Mouse (Mus musculus) left cerebral cortex, postnatal 36 days (tissue): ENCODE measurements around the gene Terb2. TPM values are rescaled to one million over a fixed set of nuclear protein-coding genes. Genes with fewer than 3 reads are reported as not detected.

Experiments
- DNase-seq, 2 experiments: peaks; one replicate each; pipeline ENCODE4 v3.0.0; 2021 to 2022; ENCODE audit warnings: low spot score in 2 of 2, mixed read lengths in 1 of 2
- intact Hi-C: fragments of 180-260 bp; cut with DNase I; formaldehyde crosslinking; loops from one replicate; pipeline ENCODE4 v1.15.1; 2025
- total RNA-seq, 2 experiments: library from RNA; stranded (reverse); gene quantifications; 2 replicates each; pipeline ENCODE4 v1.2.3; 2021

The Terb2 gene
- total RNA-seq, 2 experiments from 2014 or later, result not detected

GRCm38 (mm10) chr2:122221798-122222197, 35.7 kb downstream of the Terb2 start:
- intact Hi-C loops, result no loop called here
- no peak for DNase-seq

GRCm38 (mm10) chr2:122222272-122222671, 36.2 kb downstream of the Terb2 start:
- intact Hi-C loops, result no loop called here
- no peak for DNase-seq

GRCm38 (mm10) chr2:122223654-122224053, 37.6 kb downstream of the Terb2 start:
- no peak for DNase-seq
- intact Hi-C loops, result no loop called here

GRCm38 (mm10) chr2:122230395-122230794, 44.3 kb downstream of the Terb2 start:
- no peak for DNase-seq
- intact Hi-C loops, result no loop called here

- intact Hi-C loops, result no loop called here
- no peak for DNase-seq
Observed at GRCm38 (mm10) chr2:122231616-122232015, 45.5 kb downstream of the Terb2 start.

GRCm38 (mm10) chr2:122233341-122233740, 47.3 kb downstream of the Terb2 start:
- intact Hi-C loops, result no loop called here
- no peak for DNase-seq

- intact Hi-C loops, result no loop called here
Observed at GRCm38 (mm10) chr2:122233759-122234557, 47.9 kb downstream of the Terb2 start.

GRCm38 (mm10) chr2:122234611-122235288, 48.7 kb downstream of the Terb2 start, which contains the start of gene Sord:
TSS of gene Sord (plus strand) at chr2:122234749.
- intact Hi-C loops, result no loop called here
- peak; percentile 70 to 71 for DNase-seq

More at GRCm38 (mm10) chr2:122233759-122234557, 47.9 kb downstream of the Terb2 start:
- peak; percentile 13 to 18 for DNase-seq

GRCm38 (mm10) chr2:122235425-122235824, 49.4 kb downstream of the Terb2 start:
- DNase-seq, result no peak
- intact Hi-C loops, result no loop called here

- no peak for DNase-seq
- intact Hi-C loops, result no loop called here
Observed at GRCm38 (mm10) chr2:122236321-122236720, 50.2 kb downstream of the Terb2 start.

- no peak for DNase-seq
- intact Hi-C loops, result no loop called here
Observed at GRCm38 (mm10) chr2:122237891-122238470, 51.9 kb downstream of the Terb2 start.

GRCm38 (mm10) chr2:122240735-122241134, 54.7 kb downstream of the Terb2 start:
- no peak for DNase-seq
- intact Hi-C loops, result loop anchor here (10.0 kb wide), 1 partner anchor 166 kb away; no protein-coding TSS in a partner anchor

- no peak for DNase-seq
Observed at GRCm38 (mm10) chr2:122241226-122241625, 55.2 kb downstream of the Terb2 start.

GRCm38 (mm10) chr2:122241935-122242334, 55.9 kb downstream of the Terb2 start:
- no peak for DNase-seq
- intact Hi-C loops, result loop anchor here (10.0 kb wide), 1 partner anchor 167 kb away; no protein-coding TSS in a partner anchor

More at GRCm38 (mm10) chr2:122241226-122241625, 55.2 kb downstream of the Terb2 start:
- intact Hi-C loops, result loop anchor here (10.0 kb wide), 1 partner anchor 166 kb away; no protein-coding TSS in a partner anchor

GRCm38 (mm10) chr2:122243671-122244131, 57.6 kb downstream of the Terb2 start:
- DNase-seq, result peak; percentile 58 to 70
- intact Hi-C loops, result loop anchor here (2.0 to 10.0 kb wide), 2 partner anchors 49 to 169 kb away; no protein-coding TSS in a partner anchor

GRCm38 (mm10) chr2:122247786-122248185, 61.7 kb downstream of the Terb2 start:
- intact Hi-C loops, result loop anchor here (10.0 kb wide), 1 partner anchor 173 kb away; no protein-coding TSS in a partner anchor
- no peak for DNase-seq

GRCm38 (mm10) chr2:122255997-122256396, 69.9 kb downstream of the Terb2 start:
- DNase-seq, result peak; percentile 27
- intact Hi-C loops, result no loop called here
